In the genomic region with DNA sequence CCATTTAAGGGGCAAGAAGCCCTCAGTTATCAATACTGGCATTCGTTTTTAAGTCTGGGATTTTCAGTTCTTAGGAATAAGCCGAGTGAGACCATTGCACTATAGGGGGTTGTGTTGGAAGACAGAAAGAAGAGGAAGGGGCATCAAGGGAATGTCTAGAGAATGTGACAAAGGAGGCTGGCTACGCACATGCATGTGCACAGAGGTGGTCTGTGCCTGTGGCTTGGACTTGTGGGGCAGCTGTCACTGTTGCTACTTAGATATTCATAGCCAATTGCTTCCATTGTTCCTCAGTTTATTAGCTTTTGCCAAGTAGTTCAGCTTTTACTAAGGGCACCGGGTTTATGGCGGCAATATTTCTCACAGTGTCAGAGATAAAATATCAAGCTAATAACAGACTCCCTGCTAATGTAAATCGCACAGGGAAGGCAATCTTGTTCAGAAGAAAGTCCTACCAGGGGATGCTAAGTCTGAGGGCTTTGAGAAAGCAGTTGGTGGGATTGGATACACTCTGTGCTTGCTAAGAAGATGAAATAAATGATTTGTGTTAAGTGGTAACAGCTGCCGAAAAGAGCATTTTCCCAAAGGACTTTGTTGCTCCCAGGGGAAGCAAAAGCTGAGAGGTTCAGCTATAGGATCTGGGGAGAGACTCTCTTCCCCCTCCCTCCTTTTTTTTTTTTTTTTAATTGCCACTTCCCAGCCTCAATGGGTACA, we compare ENCODE assay signal across 13 mouse cellular contexts.
DNase-seq lines count a peak whose midpoint lies in the region; ATAC-seq and TF ChIP-seq lines count a peak whose summit lies in the region.
"Had no signal": no experiment of that assay in that cellular context is flagged by ENCODE, and none has a peak within 500 bp of the region (broad histone marks: within the 10 kb centered on the region; RNA-seq: fewer than 3 reads in every experiment).

No protein-coding gene starts in this region.

- ATAC-seq in midbrain, embryonic 11.5 days (ENCODE audit: low FRiP score): 0 out of 2 replicates have a peak, but pooled peaks have one; percentile 35
- ATAC-seq in midbrain, embryonic 16.5 days: no peak
- peak; percentile 42; the same call in 1 of the 2 replicates for ATAC-seq in forebrain, postnatal 0 days
- peak; percentile 58; the same call in 1 of the 2 replicates for ATAC-seq in midbrain, embryonic 13.5 days

- H3K27me3 ChIP-seq in midbrain, embryonic 11.5 days (ENCODE audit: control insufficient read depth, insufficient read depth, low read length): no peaks in the 10 kb centered on the region
- H3K27me3 ChIP-seq in midbrain, embryonic 16.5 days (ENCODE audit: control insufficient read depth, insufficient read depth, low read depth, low read length): no peaks in the 10 kb centered on the region
- no peaks in the 10 kb centered on the region for H3K27me3 ChIP-seq in forebrain, postnatal 0 days (ENCODE audit: insufficient read depth, low read length)
- H3K27me3 ChIP-seq in midbrain, embryonic 13.5 days: no peaks in the 10 kb centered on the region
- H3K27me3 ChIP-seq: heart, embryonic 12.5 days; lung, embryonic 15.5 days had no signal

- H3K9me3 ChIP-seq in midbrain, embryonic 11.5 days (ENCODE audit: control insufficient read depth, low read length): no peaks in the 10 kb centered on the region
- no peaks in the 10 kb centered on the region for H3K9me3 ChIP-seq in midbrain, embryonic 16.5 days (replicated peaks; ENCODE audit: control insufficient read depth, low read length, poor library complexity, severe bottlenecking)
- H3K9me3 ChIP-seq in forebrain, postnatal 0 days (ENCODE audit: low read length): no peaks in the 10 kb centered on the region
- no peaks in the 10 kb centered on the region for H3K9me3 ChIP-seq in midbrain, embryonic 13.5 days
- H3K9me3 ChIP-seq: heart, embryonic 12.5 days; lung, embryonic 15.5 days had no signal

- DNase-seq in midbrain, embryonic 11.5 days (ENCODE audit: low spot score, missing footprints): no peak
- DNase-seq in forebrain, postnatal 0 days: peak; percentile 11
- DNase-seq in natural killer cell, adult 2 months (ENCODE audit: low spot score in 2 of 2): no peak
- DNase-seq in thymus, postnatal 36 days: no peak
- no peak for DNase-seq in heart, postnatal 36 days
- DNase-seq: gastrocnemius, postnatal 10 days; kidney, postnatal 10 days; liver; right cerebral cortex, postnatal 25 days had no signal

- H3K27ac ChIP-seq in midbrain, embryonic 11.5 days (ENCODE audit: low read depth, low read length): no peak overlapping the region
- no peak overlapping the region for H3K27ac ChIP-seq in midbrain, embryonic 16.5 days (ENCODE audit: low read length)
- H3K27ac ChIP-seq in forebrain, postnatal 0 days (ENCODE audit: low read depth, low read length): peak overlapping the region; percentile 47; the same call in 1 of the 2 replicates
- peak overlapping the region; percentile 53; the same call in 1 of the 2 replicates for H3K27ac ChIP-seq in midbrain, embryonic 13.5 days
- H3K27ac ChIP-seq: lung, embryonic 15.5 days had no signal

- H3K36me3 ChIP-seq in midbrain, embryonic 11.5 days (ENCODE audit: control insufficient read depth, insufficient read depth, low read length): no peaks in the 10 kb centered on the region
- H3K36me3 ChIP-seq in midbrain, embryonic 16.5 days (ENCODE audit: control insufficient read depth, insufficient read depth, low read length): no peaks in the 10 kb centered on the region
- H3K36me3 ChIP-seq in forebrain, postnatal 0 days (ENCODE audit: insufficient read depth): no peaks in the 10 kb centered on the region
- no peaks in the 10 kb centered on the region for H3K36me3 ChIP-seq in midbrain, embryonic 13.5 days
- H3K36me3 ChIP-seq: heart, embryonic 12.5 days; lung, embryonic 15.5 days had no signal

- no peak overlapping the region for H3K4me3 ChIP-seq in midbrain, embryonic 11.5 days (ENCODE audit: low read depth, low read length)
- no peak overlapping the region for H3K4me3 ChIP-seq in midbrain, embryonic 16.5 days (ENCODE audit: low read depth, low read length)
- no peak overlapping the region for H3K4me3 ChIP-seq in forebrain, postnatal 0 days (ENCODE audit: low read depth, low read length)
- no peak overlapping the region for H3K4me3 ChIP-seq in midbrain, embryonic 13.5 days (replicated peaks)
- H3K4me3 ChIP-seq: heart, embryonic 12.5 days; lung, embryonic 15.5 days had no signal

- H3K4me1 ChIP-seq in midbrain, embryonic 11.5 days (ENCODE audit: control insufficient read depth, insufficient read depth, low read length): peaks cover 4% of the 10 kb centered on the region; the same call in 1 of the 2 replicates
- H3K4me1 ChIP-seq in midbrain, embryonic 16.5 days (ENCODE audit: control insufficient read depth, insufficient read depth, low read length): peaks cover 5% of the 10 kb centered on the region; the same call in 1 of the 2 replicates
- H3K4me1 ChIP-seq in forebrain, postnatal 0 days (ENCODE audit: insufficient read depth): peaks cover 3% of the 10 kb centered on the region; the same call in 1 of the 2 replicates
- H3K4me1 ChIP-seq in midbrain, embryonic 13.5 days (replicated peaks): peaks cover 25% of the 10 kb centered on the region
- H3K4me1 ChIP-seq: heart, embryonic 12.5 days; lung, embryonic 15.5 days had no signal

- intact Hi-C loops in heart, postnatal 36 days (cut with DNase I): no loop called here

- H3K9ac ChIP-seq in midbrain, embryonic 11.5 days (ENCODE audit: low read length): no peak overlapping the region
- H3K9ac ChIP-seq in midbrain, embryonic 16.5 days (ENCODE audit: low read depth, low read length): no peak overlapping the region
- H3K9ac ChIP-seq in forebrain, postnatal 0 days: no peak overlapping the region
- H3K9ac ChIP-seq in midbrain, embryonic 13.5 days (replicated peaks): no peak overlapping the region
- H3K9ac ChIP-seq: heart, embryonic 12.5 days; lung, embryonic 15.5 days had no signal

- no peak overlapping the region for H3K4me2 ChIP-seq in midbrain, embryonic 11.5 days
- no peak overlapping the region for H3K4me2 ChIP-seq in midbrain, embryonic 16.5 days (ENCODE audit: low read length)
- H3K4me2 ChIP-seq in forebrain, postnatal 0 days (ENCODE audit: low read depth): no peak overlapping the region
- no peak overlapping the region for H3K4me2 ChIP-seq in midbrain, embryonic 13.5 days (replicated peaks)
- H3K4me2 ChIP-seq: heart, embryonic 12.5 days; lung, embryonic 15.5 days had no signal

- whole genome bisulfite sequencing in midbrain, embryonic 11.5 days: 57% methylated on average over 7 of the region's 7 CpGs
- WGBS in midbrain, embryonic 16.5 days: 31% methylated on average over 7 of the region's 7 CpGs
- WGBS in forebrain, postnatal 0 days: 27% methylated on average over 7 of the region's 7 CpGs
- WGBS in midbrain, embryonic 13.5 days: 43% methylated on average over 7 of the region's 7 CpGs

- no peak for TF ChIP-seq CTCF in forebrain, postnatal 0 days (IDR thresholded peaks at IDR 0.05; ENCODE audit: low read depth)

Comparison
In these comparisons a context has a peak if more than half of its experiments do, and no peak if none do; other contexts are left out.
1. H3K27ac ChIP-seq: peak in forebrain, postnatal 0 days (single experiment) and midbrain, embryonic 13.5 days (single experiment); none in midbrain, embryonic 11.5 days (single experiment) and midbrain, embryonic 16.5 days (single experiment).